Mouse (Mus musculus): ENCODE results near the gene Gm867.

DNA sequence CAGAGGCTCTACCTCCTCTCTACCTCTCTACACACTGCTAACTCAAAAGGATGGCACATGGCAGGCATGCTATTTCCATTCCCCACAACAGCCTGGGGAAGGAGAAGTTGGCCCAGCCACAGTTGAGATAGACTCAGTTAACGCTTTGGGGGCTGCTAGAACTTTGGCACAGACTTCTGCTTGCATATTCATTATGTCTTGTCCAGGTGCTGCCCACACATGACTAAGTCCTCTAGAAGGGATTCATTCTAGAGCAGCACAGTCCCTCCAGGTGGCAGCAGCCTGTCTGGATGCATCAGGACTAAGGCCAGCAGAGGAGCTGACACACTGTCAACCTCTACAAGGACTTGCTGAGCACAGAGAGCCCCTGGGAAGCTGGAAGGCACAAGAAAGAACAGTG, 44.3 kb downstream of the Gm867 start:
- no peak for TF ChIP-seq POLR2A (IDR thresholded peaks at IDR 0.05; ENCODE audit: low read depth, low read length)
- TF ChIP-seq CTCF (conservative IDR thresholded peaks at IDR 0.05; ENCODE audit: insufficient read depth, insufficient read length, low read depth, low read length): no peak

Measured in kidney, adult 2 months (tissue).